Mouse (Mus musculus): Measurements from ENCODE around the gene Hoxa9.

Gene Hoxa9

DNA sequence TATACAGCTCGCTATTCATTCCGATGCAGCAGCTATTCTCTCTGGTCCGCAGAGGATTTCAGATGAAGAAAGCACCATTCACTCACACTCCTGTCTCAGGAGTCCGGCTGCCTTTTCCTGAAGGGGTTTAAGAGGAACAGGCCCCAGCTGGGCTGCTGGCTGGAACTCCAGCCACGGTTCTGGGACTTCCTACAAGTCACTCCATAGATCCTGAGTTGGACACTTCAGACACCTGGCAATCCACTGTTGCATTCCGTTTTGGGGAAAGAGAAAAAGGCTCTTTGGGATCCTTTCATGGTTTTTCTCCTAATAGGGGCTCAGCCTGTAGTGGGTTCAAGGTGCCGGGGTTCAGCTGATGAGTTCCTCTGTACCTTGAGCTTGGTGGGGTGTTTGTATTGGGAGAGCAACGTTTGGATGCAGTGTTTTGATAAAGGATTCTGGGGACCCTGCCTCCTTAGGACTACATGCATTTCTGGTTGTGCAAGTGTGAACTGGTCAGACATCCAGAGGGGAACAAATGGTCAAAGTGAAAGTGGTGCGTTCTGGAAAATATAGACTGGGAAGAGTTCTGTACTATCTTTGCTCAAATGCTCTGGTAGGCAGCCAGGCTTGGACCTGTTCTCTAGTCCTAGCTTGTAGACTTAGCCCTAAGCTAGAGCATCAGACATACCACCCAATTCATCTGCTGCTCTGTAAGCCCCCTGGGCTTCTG, 31.0 kb upstream of the Hoxa9 start:
- DNase-seq: no peak

DNA sequence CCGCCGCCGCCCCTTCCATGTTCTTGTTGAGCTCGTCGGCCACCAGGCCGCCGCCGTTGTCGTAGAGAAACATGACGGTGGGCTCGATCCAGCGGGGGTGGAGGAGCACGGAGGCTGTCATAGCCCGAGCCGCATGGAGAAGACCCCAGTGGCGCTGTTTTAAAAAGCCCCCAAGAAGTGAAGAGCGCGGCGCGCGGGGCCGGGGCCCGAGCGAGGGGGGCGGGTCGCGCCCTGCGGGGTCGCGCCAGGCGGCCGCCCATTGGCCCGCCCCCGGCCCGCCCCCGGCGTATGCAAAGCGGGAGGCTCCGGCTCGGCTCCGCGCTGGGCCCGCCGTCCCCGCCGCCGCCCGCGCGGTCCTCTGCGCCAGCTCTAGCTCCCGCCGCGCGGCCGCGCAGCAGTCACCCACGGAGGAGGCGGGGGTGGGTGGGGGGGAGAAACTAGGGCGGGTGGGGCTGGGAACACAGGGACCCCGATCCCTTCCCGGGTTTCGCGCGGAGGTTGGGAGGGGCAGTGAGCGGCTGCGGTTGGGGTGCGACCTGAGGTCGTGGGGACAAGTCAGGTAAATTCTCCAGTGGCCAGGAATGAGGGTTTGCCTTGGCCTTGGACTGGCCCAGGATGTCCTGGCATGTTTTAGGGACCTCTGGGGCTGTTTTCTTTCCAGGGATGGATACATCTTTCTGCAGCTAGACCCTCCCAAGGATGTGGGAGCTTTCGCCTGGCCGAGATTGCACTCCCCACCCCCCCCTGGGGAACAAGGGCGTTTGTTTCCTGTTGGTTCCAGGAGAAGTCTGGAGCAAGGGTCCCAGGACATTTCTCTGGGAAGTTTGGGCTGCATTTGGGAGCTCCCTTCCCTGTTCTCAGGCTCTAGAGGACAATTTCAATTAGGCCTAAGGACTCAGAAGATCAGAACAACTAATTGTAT, 30.0 kb upstream of the Hoxa9 start, which contains the start of gene Hoxa13:
TSS of gene Hoxa13 (minus strand) at position 227 of the 922 bp plus-strand sequence.
- DNase-seq: no peak

DNA sequence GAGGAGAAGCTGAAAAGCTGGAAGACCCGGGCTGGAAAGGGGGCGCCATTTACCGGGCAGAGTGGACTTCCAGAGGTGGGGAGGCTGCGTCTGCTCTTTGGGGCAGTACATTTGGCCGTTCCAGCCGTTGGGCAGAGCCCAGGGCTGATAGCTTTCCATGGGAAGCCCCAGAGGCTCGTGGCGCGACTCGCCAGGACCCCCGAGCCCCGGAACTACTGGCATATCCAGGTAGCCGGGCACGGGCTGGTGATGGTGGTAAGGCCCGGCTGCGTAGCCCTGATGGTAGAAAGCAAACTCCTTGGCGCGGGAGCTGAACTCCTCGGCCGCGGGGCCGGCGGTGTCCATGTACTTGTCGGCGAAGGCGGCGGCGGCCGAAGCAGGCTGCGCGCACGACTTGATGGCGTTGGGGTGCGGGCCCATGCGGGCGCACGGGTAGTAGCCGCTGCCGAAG, 28.9 kb upstream of the Hoxa9 start:
- DNase-seq: peak in 1 of 2 experiments; percentile 15

DNA sequence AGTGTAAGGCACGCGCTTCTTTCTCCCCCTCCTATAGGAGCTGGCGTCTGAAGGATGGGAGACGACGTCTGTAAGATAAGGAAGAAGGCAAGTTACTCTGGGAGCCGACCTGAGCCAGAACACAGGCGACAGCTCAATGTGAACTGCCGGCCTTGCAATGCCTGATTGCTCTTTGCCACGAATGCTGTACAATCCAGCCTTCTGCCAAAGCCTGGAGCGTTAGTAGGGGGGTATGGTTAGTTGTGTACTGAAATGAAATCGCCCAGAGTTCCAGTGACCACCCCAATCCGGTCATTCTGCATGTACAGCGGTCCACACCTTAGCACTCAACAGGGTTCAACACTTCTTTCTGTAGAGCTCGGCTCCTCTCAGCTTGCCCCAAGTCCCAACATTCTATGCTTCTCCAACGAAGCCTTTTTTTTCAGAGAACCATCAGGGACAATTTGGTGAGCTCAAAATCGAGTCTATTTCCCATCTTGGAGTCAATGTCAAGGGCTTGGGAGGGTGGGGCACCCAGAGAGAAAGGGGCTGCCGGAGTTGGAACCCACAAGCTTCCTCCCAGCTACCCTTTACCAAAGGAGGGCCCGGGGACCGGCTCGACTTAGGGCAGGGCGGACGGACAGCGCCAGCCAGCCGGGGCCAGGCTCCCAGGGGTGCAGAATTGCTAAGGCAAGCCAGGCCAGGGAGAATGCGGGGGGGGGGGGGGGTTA, 28.3 kb upstream of the Hoxa9 start:
- DNase-seq: peak in 1 of 2 experiments; percentile 17

DNA sequence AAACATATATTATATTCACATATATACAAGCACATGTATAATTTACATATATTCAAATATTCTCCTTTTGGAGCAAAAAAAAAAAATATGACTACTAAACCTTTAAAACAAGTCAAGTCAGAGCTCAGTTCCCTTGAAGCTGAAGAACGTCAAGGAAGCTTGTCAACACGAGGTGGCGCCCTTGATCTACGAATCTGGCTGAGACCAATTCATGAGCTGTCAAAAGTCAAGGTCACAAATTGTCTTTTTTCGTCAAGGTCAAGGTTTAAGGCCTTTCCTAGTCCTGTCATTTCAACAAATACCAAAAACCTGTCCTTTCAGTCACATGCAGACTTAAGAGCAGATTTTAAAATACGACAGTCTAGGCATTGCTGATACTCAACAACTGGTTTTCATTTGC, 26.1 kb upstream of the Hoxa9 start:
- DNase-seq: peak; percentile 91 to 93

DNA sequence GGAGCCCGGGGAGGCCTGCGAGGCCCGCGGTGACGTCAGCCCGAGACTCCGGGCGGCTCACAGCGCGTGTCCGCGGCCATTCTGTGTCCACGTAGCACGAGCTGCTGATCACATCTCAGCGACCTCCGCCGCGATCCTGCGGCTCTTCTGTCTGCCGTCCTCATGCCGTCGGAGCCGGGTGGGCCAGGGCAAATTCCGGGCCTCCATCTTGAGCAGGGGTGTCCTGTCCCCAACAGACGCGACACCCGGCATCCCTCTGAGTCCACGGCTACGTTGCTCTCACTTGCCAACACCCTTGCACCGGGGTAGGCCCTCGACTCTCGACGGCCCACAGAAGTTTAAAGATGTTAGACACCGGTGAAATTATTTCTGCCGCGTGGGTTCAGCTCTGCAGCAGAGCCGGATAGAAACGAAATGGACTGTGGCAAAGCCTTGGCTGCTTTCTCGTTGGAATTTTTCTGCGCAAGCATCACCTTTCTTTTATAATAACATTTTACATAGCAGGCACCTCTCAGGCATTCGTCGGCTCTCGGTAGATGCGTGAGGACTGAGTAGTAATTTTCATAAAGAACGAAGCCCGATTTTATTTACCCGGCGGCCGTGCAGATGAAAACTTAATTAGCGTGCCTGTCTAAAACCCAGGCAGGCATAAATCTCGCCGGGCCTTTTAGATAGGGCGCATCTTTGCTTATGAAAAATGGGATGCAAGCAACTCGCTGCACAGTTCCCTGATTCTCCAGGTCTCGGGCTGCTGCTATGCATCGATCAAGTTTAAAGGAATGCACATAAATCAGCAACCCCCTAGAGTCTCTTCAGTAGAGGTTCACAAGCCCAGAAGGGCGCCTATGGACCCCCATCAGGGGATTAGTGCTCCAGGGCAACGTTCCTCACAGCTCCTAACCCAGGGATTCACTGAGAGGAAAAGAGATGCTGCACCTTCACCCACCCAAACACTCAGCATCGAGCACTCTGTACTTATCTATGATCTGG, 22.9 kb upstream of the Hoxa9 start:
- peak; percentile 26 to 52 for DNase-seq

DNA sequence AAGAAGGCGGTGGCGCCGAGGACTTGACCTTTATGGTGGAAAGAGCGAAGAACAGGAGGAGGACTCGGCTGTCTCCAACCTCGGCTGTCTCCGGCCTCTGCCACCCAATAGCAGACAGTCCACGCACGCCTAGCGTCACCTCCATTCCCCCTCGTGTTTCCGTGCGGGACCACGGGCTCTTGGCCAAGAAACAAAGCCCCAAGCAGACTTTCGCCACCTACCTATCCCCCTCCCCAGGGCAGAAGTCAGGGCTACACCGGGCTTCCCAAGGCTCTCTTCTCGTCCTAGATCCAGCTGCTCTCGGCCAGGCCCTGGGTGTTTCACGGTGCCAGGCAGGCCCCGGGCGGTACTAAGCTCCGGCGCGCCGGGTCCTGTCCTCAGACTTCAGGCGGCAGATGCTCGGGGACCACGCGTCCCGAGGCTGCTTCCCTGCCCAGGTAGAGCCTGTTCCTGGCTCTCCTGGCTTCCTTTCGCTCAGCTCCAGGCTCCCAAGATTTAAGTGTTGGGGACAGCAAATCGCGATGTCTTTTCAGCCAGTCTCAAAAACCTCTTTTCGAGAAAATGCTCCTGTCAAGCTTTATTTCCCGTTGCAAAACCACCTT, 22.0 kb upstream of the Hoxa9 start:
- peak in 1 of 2 experiments; percentile 14 for DNase-seq

DNA sequence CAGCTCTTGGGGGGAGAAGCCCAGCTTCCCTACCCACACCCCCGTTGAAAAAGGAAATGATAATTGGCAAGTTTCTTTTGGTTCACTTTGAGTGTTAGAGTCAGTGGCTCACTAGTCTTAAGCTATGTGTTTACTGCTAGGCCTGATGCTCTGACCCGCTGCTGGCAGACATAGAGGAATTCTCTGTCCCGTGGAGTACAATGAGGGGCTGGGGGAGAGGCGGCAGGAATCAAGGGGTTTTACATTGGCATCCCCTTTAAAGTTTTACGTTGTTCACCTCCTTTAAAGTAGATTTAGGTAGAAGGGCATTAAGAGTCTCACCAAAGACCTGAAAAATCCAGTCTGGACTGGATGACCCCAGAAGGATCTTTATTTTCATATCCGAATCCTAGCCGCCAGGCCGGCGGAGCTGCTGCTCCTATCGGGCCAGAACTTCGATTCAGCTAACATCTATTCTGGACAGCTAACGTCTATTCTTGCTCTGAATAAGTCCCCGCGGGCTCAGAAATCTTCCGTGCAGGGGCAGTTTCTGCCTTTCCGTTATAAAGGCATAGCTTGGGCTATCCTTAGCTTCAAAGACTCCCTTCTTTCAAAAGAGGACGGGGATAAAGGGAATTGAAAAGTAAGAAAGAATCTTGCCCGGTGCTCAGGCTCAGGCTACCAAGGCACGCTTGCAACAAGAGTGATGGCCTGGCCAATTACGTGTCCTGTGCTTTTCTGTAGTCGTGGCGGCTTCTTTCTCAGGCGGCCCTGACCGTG, 21.3 kb upstream of the Hoxa9 start:
- DNase-seq: peak in 1 of 2 experiments; percentile 9

DNA sequence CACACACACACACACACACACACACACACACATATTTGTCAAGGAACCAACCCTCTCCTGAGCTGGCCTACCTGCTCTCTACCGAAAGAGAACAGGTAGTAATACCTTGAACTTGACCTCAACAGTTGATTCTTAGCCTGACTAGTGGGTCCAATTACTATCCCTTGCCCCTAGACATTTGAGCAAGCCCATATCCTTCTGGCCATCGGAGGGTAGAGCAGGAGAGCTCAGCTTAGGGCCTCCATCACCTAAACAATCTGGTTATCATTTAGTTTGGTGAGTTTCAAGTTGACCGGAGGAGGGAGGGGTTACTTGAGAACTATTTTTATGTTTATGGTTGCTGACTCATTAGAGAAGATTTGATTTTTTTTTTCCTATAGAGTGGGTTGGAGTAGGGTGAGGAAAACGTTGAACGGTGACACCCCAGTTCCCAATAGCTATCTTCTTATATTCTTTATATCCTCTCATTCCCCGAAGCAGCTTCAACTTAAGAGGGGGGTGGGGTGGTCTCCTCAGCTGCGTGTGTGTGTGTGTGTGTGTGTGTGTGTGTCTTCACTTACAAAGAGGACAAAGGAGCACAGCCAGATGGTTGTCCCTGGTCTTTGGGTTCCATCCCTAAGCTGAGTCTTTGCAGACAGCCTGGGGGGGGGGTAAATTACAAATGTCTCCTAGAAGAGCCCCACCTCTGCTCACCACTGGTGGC, 20.4 kb upstream of the Hoxa9 start:
- no peak for DNase-seq

DNA sequence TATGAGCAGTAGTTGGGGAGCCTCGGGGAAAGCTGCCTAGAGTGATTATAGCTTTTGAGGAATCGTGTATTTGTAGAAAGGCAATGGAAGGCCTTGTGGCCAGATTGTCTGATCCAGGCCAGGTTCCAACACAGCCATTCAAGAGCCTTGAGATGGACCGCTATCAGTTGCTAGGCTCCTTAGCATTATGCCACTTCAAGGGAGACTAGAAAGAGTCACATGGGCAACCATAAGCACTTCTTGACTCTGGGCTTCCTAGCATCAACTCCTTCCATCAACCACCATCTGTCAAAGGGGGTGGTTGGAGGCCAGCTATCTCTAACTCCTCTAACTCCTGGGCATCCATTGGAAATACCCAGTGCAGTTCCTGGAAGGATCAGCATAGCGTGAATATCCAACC, 18.9 kb upstream of the Hoxa9 start:
- no peak for DNase-seq

DNA sequence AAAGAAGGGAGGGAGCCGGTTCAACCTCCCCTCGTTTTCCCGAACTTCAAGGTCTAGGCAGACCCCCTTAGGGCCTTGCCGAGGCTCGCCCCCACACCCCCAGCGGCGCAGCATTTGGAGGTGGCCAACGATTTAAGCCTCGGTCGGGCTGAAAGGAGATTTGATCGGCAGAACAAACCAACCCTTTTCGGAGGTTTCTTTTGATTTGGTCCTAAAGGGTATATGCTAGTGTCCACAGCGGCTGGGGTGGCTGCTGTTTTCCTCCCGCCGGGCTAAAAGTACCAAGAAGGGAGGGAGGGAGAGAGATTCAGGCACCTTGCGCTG, 18.5 kb upstream of the Hoxa9 start:
- DNase-seq: no peak

DNA sequence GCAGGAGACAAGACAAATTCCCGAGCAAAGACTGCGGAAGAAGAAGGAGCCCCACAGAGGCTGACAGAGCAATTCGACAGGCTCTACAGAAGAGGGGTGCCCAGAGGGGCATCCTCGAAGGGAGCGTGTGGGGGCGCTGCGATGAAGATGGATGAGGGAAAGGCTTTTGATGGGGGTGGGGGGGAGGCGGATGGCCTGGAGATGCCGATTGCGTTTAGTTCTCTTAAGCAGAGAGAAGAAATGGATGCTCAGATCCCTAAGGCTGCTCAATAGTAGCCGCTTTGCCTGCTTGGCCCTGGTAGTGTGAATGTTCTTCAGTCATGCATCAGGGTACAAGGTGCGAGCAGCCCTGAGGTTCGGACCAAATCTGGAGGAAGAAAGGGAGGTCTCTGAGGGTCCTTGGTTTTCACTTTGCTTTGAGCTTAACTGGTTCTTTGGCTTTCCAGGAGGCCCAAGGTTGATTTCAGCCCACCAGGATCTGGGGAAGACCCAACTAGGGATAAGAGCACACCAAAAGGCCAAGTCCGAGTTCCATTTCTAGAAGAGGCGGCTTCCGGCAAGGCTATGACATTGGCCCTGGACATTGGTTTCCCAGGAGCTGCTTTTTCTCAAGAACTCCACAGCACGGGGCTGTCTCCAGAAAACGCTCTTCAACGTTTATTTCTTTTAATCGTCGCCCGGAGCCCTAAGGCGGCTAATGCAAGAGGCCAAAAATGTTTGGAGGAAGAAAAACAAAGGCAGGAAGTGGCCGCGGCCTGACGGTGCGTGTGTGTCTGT, 17.9 kb upstream of the Hoxa9 start:
- no peak for DNase-seq

DNA sequence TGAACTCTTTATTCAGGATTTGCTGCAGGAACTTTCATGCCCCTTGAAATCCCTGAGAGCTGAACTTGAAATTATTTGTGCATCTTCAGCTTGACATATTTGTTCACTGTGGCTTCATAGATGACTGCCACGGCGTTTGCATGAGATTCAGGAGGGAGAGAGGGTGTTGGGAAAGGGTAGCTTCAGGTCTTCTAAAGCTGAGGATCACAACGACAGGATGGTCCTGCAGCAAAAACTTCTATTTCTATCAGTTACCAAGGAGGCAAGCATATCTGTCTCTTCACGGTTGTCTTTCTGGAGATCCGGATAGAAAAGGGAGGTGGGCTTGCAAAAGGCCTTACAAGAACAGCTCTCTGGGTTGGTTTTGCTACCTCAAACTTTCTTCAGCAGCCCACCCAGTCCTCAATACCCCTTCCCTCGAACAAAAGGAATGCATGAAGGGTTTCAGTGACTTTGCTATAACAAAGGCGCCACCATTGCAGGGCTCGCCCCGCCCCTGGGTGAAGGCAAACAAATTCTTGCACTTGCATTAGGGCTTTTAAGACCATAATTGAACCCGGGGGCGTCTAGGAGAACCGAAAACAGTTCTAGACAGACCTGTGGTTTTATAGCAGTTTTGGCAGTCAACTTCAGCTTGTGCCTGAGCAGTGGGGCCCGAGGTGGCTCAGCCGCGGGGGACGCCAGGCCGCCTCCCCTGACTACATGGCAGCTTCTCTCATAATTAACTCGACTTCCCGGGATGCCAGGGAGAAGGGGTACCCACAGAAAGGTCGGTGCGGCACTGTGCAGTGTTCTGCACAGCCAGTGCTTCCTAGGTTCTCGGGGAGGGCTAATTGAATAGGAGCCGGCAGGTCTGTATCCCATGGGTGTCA, 17.1 kb upstream of the Hoxa9 start:
- no peak for DNase-seq

DNA sequence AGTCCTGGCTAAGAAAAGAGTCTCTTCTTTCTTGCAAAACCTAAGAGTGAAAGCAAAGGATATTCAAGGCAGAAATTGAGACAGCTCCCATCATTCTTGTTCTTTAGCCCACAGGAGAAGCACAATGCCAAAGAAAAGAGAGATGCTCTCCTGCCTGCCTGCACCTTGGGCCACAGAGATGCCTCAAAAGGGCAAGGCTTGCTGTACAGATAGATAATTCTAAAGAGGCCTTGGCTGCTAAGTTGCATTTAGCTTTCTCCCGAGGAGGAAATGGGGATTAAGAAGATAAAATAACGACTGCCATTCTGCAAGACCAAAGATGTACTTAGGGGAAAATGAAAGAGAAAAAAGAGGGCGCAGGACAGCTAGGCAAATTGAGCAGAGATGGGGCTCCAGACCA, 16.0 kb upstream of the Hoxa9 start:
- DNase-seq: no peak

DNA sequence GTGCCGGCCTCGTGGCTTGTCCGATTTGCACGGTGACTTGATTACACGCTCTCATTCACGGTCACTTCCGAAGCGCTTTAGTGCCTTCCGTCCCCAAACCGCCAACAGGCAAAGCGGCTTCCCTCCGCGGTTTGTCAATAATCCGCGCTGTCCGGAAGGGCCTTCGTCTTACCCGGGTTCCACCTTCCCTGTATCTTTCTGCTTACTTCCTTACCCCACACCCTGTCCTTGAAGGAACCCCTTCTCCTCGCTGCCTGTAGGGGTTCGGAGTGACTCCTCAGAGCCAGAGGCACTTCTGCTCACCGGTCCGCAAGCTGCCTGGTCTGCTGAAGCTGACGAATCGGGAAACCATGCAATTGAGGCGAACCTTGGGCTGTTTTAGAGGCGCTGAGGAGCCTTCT, 15.5 kb upstream of the Hoxa9 start:
- DNase-seq: no peak

DNA sequence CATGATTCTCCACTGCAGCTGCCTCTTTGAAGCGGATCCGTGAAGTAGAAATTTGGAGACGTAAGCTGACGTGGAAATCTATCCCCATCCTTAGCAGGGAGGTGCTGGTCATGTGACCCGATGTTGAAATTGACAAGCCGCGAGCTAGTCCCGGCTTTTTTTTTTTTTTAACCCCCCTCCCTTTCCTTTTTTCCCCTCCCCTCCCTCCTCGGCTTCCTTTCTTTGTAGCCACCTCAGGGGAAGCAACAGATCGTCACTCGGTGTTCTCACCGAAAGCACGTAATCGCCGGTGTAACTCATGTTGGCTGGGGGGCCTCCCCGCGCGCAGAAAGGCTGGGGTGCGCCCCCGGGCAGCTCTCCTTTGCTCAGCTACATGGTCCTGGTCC, 14.9 kb upstream of the Hoxa9 start, which contains the start of gene Hoxa11:
TSS of gene Hoxa11 (minus strand) at position 54 of the 386 bp plus-strand sequence.
- no peak for DNase-seq

DNA sequence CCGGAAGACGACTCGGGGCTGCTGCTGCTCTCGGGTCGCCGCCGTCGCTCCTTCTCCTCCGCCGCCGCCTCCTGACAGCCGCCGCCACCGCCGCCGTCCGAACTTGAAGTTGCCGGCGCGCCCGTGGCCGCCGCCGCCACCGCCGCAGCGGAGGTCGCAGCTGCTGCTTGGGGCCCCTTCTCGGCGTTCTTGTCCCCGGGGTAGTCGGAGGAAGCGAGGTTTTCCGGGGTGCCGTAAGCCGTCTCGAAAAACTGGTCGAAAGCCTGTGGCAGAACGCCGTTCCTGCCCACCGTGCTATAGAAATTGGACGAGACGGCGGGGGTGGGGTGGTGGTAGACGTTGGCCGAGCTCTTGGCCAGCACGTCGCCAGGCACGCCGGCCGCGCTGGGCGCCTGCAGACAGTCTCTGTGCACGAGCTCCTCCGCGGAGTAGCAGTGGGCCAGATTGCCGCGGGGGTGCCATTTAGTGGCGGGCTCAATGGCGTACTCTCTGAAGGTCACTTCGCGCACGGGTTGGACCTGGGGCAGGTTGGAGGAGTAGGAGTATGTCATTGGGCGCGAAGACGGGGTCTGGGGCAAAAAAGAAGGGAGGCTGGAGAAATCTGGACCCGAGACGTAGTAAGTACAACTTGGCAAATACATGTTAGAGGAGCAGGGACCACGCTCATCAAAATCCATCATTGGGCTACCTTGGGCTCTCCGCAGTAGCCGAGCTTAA, 14.3 kb upstream of the Hoxa9 start:
- DNase-seq: no peak

All from cerebellum, postnatal 14 days (tissue).